Mouse (Mus musculus) hindbrain, embryonic 14.5 days (tissue): Measurements from ENCODE around the gene Rgl1. TPM values are rescaled to one million over a fixed set of nuclear protein-coding genes. Genes with fewer than 3 reads are reported as not detected.

Experiments used
- ATAC-seq: fragments of 200-750 bp; cut with Nextera tagmentation; 2 replicates; pipeline ENCODE4 v1.8.0; 2017; ENCODE audit warnings: moderate number of reproducible peaks, mild to moderate bottlenecking, moderate TSS enrichment, moderate library complexity; ENCODE audit not compliant: low FRiP score
- DNase-seq: peaks from one replicate; pipeline ENCODE4 v3.0.0-alpha.2; 2015; ENCODE audit warnings: low spot score
- H3K27ac ChIP-seq: fragments of 300-500 bp; sonication (generic); 2 replicates; pipeline ENCODE4 v1.5.1; 2014; ENCODE audit warnings: mild to moderate bottlenecking, moderate library complexity
- H3K27me3 ChIP-seq: fragments of 300-500 bp; sonication (generic); 2 replicates; pipeline ENCODE4 v1.6.1; 2014; ENCODE audit warnings: mild to moderate bottlenecking, low read length, mixed read lengths; ENCODE audit not compliant: control insufficient read depth, insufficient read depth
- H3K36me3 ChIP-seq: fragments of 300-500 bp; sonication (generic); replicated peaks from 2 replicates; pipeline ENCODE4 v1.6.1; 2014; ENCODE audit not compliant: control insufficient read depth, insufficient read depth
- H3K4me1 ChIP-seq: fragments of 300-500 bp; sonication (generic); replicated peaks from 2 replicates; pipeline ENCODE4 v1.6.1; 2014; ENCODE audit warnings: antibody characterized with exemption, low read length, mixed read lengths; ENCODE audit not compliant: control insufficient read depth, insufficient read depth
- H3K4me2 ChIP-seq: fragments of 300-500 bp; sonication (generic); replicated peaks from 2 replicates; pipeline ENCODE4 v1.6.1; 2014; ENCODE audit warnings: mild to moderate bottlenecking, moderate library complexity
- H3K4me3 ChIP-seq: fragments of 300-500 bp; sonication (generic); replicated peaks from 2 replicates; pipeline ENCODE4 v1.5.1; 2014; ENCODE audit warnings: mild to moderate bottlenecking, low read length
- H3K9ac ChIP-seq: fragments of 300-500 bp; sonication (generic); 2 replicates; pipeline ENCODE4 v1.6.1; 2014
- H3K9me3 ChIP-seq: fragments of 300-500 bp; sonication (generic); 2 replicates; pipeline ENCODE4 v1.6.1; 2016; ENCODE audit warnings: low read length; ENCODE audit not compliant: control insufficient read depth
- WGBS: fragments of 180-500 bp; shearing (Covaris S2); extraction: QIAGEN DNeasy Blood & Tissue Kit; methylation state at CpG from one replicate; pipeline ENCODE4 v1.1.7; 2014; 5-methylcytosine and 5-hydroxymethylcytosine counted together
- polyA plus RNA-seq: library from polyadenylated mRNA; unstranded; fragments of >200 nt; fragmentation: Nextera tagmentation; extraction: Ambion mirVana; gene quantifications from 2 replicates; pipeline ENCODE4 v1.2.1, GENCODE M21; 2014

Gene Rgl1
- polyA plus RNA-seq, 1 experiment from 2014 or later = 20.9 TPM

GRCm38 (mm10) chr1:152593831-152594549 is 172.2 kb downstream of the Rgl1 start:
- H3K27ac ChIP-seq = no peak overlapping the region
- no peak overlapping the region for H3K9ac ChIP-seq
- 91% methylated on average over 9 of the region's 9 CpGs for WGBS
- H3K36me3 ChIP-seq = no peaks in the 10 kb centered on the region
- no peaks in the 10 kb centered on the region for H3K27me3 ChIP-seq
- no peak overlapping the region for H3K4me2 ChIP-seq
- peaks cover 6% of the 10 kb centered on the region; the same call in 1 of the 2 replicates for H3K4me1 ChIP-seq
- H3K4me3 ChIP-seq = no peak overlapping the region
- no peak for DNase-seq
- H3K9me3 ChIP-seq = no peaks in the 10 kb centered on the region
- ATAC-seq = no peak

GRCm38 (mm10) chr1:152593382-152593781 is 172.8 kb downstream of the Rgl1 start:
- ATAC-seq = no peak
- no peak for DNase-seq
- peaks cover 6% of the 10 kb centered on the region; the same call in 1 of the 2 replicates for H3K4me1 ChIP-seq
- no peaks in the 10 kb centered on the region for H3K36me3 ChIP-seq
- H3K9ac ChIP-seq = no peak overlapping the region
- H3K27ac ChIP-seq = no peak overlapping the region
- H3K4me3 ChIP-seq = no peak overlapping the region
- 97% methylated on average over 7 of the region's 7 CpGs for WGBS
- H3K4me2 ChIP-seq = no peak overlapping the region
- H3K27me3 ChIP-seq = no peaks in the 10 kb centered on the region
- H3K9me3 ChIP-seq = no peaks in the 10 kb centered on the region

- 72% methylated on average over 6 of the region's 6 CpGs for WGBS
- peaks cover 6% of the 10 kb centered on the region; the same call in 1 of the 2 replicates for H3K4me1 ChIP-seq
- H3K4me3 ChIP-seq = no peak overlapping the region
- 0 out of 2 replicates have a peak overlapping the region, but pooled peaks have one; percentile 26 for H3K27ac ChIP-seq
- no peaks in the 10 kb centered on the region for H3K36me3 ChIP-seq
- H3K9ac ChIP-seq = no peak overlapping the region
- DNase-seq (no peak), ATAC-seq (no peak)
- no peaks in the 10 kb centered on the region for H3K27me3 ChIP-seq
- H3K4me2 ChIP-seq = no peak overlapping the region
- no peaks in the 10 kb centered on the region for H3K9me3 ChIP-seq
These were observed 173.5 kb downstream of the Rgl1 start for GRCm38 (mm10) chr1:152592609-152593008.

- Histone ChIP-seq H3K27ac (no peak overlapping the region), H3K4me2 (no peak overlapping the region), H3K4me1 (peaks cover 6% of the 10 kb centered on the region; the same call in 1 of the 2 replicates), H3K4me3 (no peak overlapping the region), H3K36me3 (no peaks in the 10 kb centered on the region), H3K27me3 (no peaks in the 10 kb centered on the region), H3K9ac (no peak overlapping the region), H3K9me3 (no peaks in the 10 kb centered on the region)
- ATAC-seq (no peak), DNase-seq (no peak)
- 94% methylated on average over 15 of the region's 15 CpGs for WGBS
These were observed 174.2 kb downstream of the Rgl1 start for GRCm38 (mm10) chr1:152591746-152592498.

- ATAC-seq (no peak), DNase-seq (no peak)
- Histone ChIP-seq H3K4me1 (peaks cover 6% of the 10 kb centered on the region; the same call in 1 of the 2 replicates), H3K9ac (no peak overlapping the region), H3K36me3 (no peaks in the 10 kb centered on the region), H3K4me3 (no peak overlapping the region), H3K4me2 (no peak overlapping the region), H3K27me3 (no peaks in the 10 kb centered on the region), H3K27ac (no peak overlapping the region), H3K9me3 (no peaks in the 10 kb centered on the region)
- 86% methylated on average over 5 of the region's 5 CpGs for WGBS
These were observed 175.8 kb downstream of the Rgl1 start for GRCm38 (mm10) chr1:152590321-152590720.

- H3K9ac ChIP-seq = no peak overlapping the region
- H3K4me3 ChIP-seq = no peak overlapping the region
- peak overlapping the region; percentile 38; the same call in 1 of the 2 replicates for H3K27ac ChIP-seq
- no peaks in the 10 kb centered on the region for H3K36me3 ChIP-seq
- H3K9me3 ChIP-seq = no peaks in the 10 kb centered on the region
- peak; percentile 46 for DNase-seq
- ATAC-seq = no peak
- H3K4me1 ChIP-seq = peaks cover 6% of the 10 kb centered on the region; the same call in 1 of the 2 replicates
- H3K27me3 ChIP-seq = no peaks in the 10 kb centered on the region
- 39% methylated on average over 9 of the region's 9 CpGs for WGBS
- no peak overlapping the region for H3K4me2 ChIP-seq
These were observed 176.7 kb downstream of the Rgl1 start for GRCm38 (mm10) chr1:152589331-152589935.

- ATAC-seq (no peak), DNase-seq (no peak)
- H3K27ac ChIP-seq = no peak overlapping the region
- H3K4me2 ChIP-seq = no peak overlapping the region
- H3K4me3 ChIP-seq = no peak overlapping the region
- 90% methylated on average over 3 of the region's 3 CpGs for WGBS
- H3K27me3 ChIP-seq = no peaks in the 10 kb centered on the region
- H3K36me3 ChIP-seq = no peaks in the 10 kb centered on the region
- H3K9me3 ChIP-seq = no peaks in the 10 kb centered on the region
- peaks cover 6% of the 10 kb centered on the region; the same call in 1 of the 2 replicates for H3K4me1 ChIP-seq
- no peak overlapping the region for H3K9ac ChIP-seq
These were observed 178.7 kb downstream of the Rgl1 start for GRCm38 (mm10) chr1:152587431-152587830.

GRCm38 (mm10) chr1:152585385-152585984 is 180.7 kb downstream of the Rgl1 start:
- H3K4me3 ChIP-seq = no peak overlapping the region
- no peak overlapping the region for H3K27ac ChIP-seq
- 76% methylated on average over 7 of the region's 7 CpGs for WGBS

GRCm38 (mm10) chr1:152584933-152585332 is 181.2 kb downstream of the Rgl1 start:
- Histone ChIP-seq H3K4me1 (peaks cover 9% of the 10 kb centered on the region; the same call in 1 of the 2 replicates), H3K4me3 (no peak overlapping the region), H3K27ac (no peak overlapping the region), H3K36me3 (no peaks in the 10 kb centered on the region), H3K4me2 (no peak overlapping the region), H3K9ac (no peak overlapping the region), H3K9me3 (no peaks in the 10 kb centered on the region), H3K27me3 (no peaks in the 10 kb centered on the region)
- DNase-seq (no peak), ATAC-seq (no peak)
- WGBS = 81% methylated on average over 8 of the region's 8 CpGs

More at GRCm38 (mm10) chr1:152585385-152585984, 180.7 kb downstream of the Rgl1 start:
- DNase-seq (no peak), ATAC-seq (no peak)
- H3K9ac ChIP-seq = no peak overlapping the region
- H3K27me3 ChIP-seq = no peaks in the 10 kb centered on the region
- no peaks in the 10 kb centered on the region for H3K9me3 ChIP-seq
- peaks cover 9% of the 10 kb centered on the region; the same call in 1 of the 2 replicates for H3K4me1 ChIP-seq
- no peak overlapping the region for H3K4me2 ChIP-seq
- H3K36me3 ChIP-seq = no peaks in the 10 kb centered on the region
